ENCODE assay signal across 9 mouse cellular contexts in genomic region chr5:115215273-115216185, GRCm38 (mm10). TPM values are rescaled to one million over a fixed set of nuclear protein-coding genes. Genes with fewer than 3 reads are reported as not detected.
DNase-seq lines count a peak whose midpoint lies in the region; ATAC-seq and TF ChIP-seq lines count a peak whose summit lies in the region.
"Had no signal": no experiment of that assay in that cellular context is flagged by ENCODE, and none has a peak within 500 bp of the region (broad histone marks: within the 10 kb centered on the region; RNA-seq: fewer than 3 reads in every experiment).

No protein-coding gene starts in this region.

- 30% methylated on average over 27 of the region's 27 CpGs for WGBS in lung, postnatal 0 days
- WGBS in limb, embryonic 13.5 days = 24% methylated on average over 27 of the region's 27 CpGs
- WGBS in stomach, embryonic 16.5 days = 33% methylated on average over 27 of the region's 27 CpGs

- no peaks in the 10 kb centered on the region for H3K27me3 ChIP-seq in lung, postnatal 0 days (replicated peaks; ENCODE audit: insufficient read depth, low read length)
- peaks cover 17% of the 10 kb centered on the region; the same call in 1 of the 2 replicates for H3K27me3 ChIP-seq in limb, embryonic 13.5 days
- H3K27me3 ChIP-seq in stomach, embryonic 16.5 days (ENCODE audit: control insufficient read depth, insufficient read depth, low read length) = peaks cover under 1% of the 10 kb centered on the region

- ATAC-seq in frontal cortex, adult (ENCODE audit: low TSS enrichment) = peak; percentile 35; the same call in 1 of the 2 replicates
- no peak for ATAC-seq in lung, postnatal 0 days
- ATAC-seq in limb, embryonic 13.5 days (ENCODE audit: low FRiP score, low read depth) = peak; percentile 17; the same call in 1 of the 2 replicates
- peak; percentile 40; the same call in 1 of the 2 replicates for ATAC-seq in stomach, embryonic 16.5 days (ENCODE audit: insufficient read depth, low FRiP score)

- H3K36me3 ChIP-seq in lung, postnatal 0 days (ENCODE audit: insufficient read depth, low read length) = no peaks in the 10 kb centered on the region
- H3K36me3 ChIP-seq in limb, embryonic 13.5 days = no peaks in the 10 kb centered on the region
- H3K36me3 ChIP-seq in stomach, embryonic 16.5 days (ENCODE audit: control insufficient read depth, insufficient read depth, low read length) = no peaks in the 10 kb centered on the region
- H3K36me3 ChIP-seq: liver, embryonic 15.5 days had no signal

- TF ChIP-seq EP300 in lung, postnatal 0 days (IDR thresholded peaks at IDR 0.05) = no peak

- H3K4me1 ChIP-seq in lung, postnatal 0 days (ENCODE audit: insufficient read depth, low read depth, low read length) = no peaks in the 10 kb centered on the region
- H3K4me1 ChIP-seq in limb, embryonic 13.5 days = peaks cover 10% of the 10 kb centered on the region
- H3K4me1 ChIP-seq in stomach, embryonic 16.5 days (ENCODE audit: control insufficient read depth, insufficient read depth, low read length) = 0 out of 2 replicates have a peak, but pooled peaks cover 4% of the 10 kb centered on the region

- DNase-seq in frontal cortex, postnatal 25 days (ENCODE audit: low spot score in 2 of 2) = no peak
- DNase-seq in lung, postnatal 0 days (ENCODE audit: low spot score) = no peak
- no peak for DNase-seq in lung, postnatal 36 days
- no peak for DNase-seq in spleen, adult 12 weeks (ENCODE audit: low spot score)
- no peak for DNase-seq in right cerebral cortex, postnatal 14 days

- H3K4me2 ChIP-seq in lung, postnatal 0 days (replicated peaks; ENCODE audit: low read depth, low read length) = peak overlapping the region; percentile 46; the same call in 1 of the 2 replicates
- peak overlapping the region; percentile 69 for H3K4me2 ChIP-seq in limb, embryonic 13.5 days (replicated peaks)
- H3K4me2 ChIP-seq in stomach, embryonic 16.5 days (ENCODE audit: low read depth, low read length) = peak overlapping the region; percentile 61

- H3K9ac ChIP-seq in lung, postnatal 0 days (replicated peaks; ENCODE audit: low read depth) = no peak overlapping the region
- H3K9ac ChIP-seq in limb, embryonic 13.5 days = peak overlapping the region; percentile 64
- peak overlapping the region; percentile 60 for H3K9ac ChIP-seq in stomach, embryonic 16.5 days (ENCODE audit: low read length)
- H3K9ac ChIP-seq: liver, embryonic 15.5 days had no signal

- no peak for TF ChIP-seq CTCF in lung, postnatal 0 days (IDR thresholded peaks at IDR 0.05)

- no peak overlapping the region for H3K4me3 ChIP-seq in lung, postnatal 0 days (ENCODE audit: low read depth, low read length)
- H3K4me3 ChIP-seq in limb, embryonic 13.5 days = peak overlapping the region; percentile 48
- H3K4me3 ChIP-seq in stomach, embryonic 16.5 days (replicated peaks; ENCODE audit: low read length) = peak overlapping the region; percentile 46
- H3K4me3 ChIP-seq: liver, embryonic 15.5 days had no signal

- no peak overlapping the region for H3K27ac ChIP-seq in lung, postnatal 0 days (ENCODE audit: low read length)
- H3K27ac ChIP-seq in limb, embryonic 13.5 days = no peak overlapping the region
- H3K27ac ChIP-seq in stomach, embryonic 16.5 days (ENCODE audit: low read length) = no peak overlapping the region
- H3K27ac ChIP-seq: liver, embryonic 15.5 days had no signal

- H3K9me3 ChIP-seq in lung, postnatal 0 days (ENCODE audit: low read length) = no peaks in the 10 kb centered on the region
- no peaks in the 10 kb centered on the region for H3K9me3 ChIP-seq in limb, embryonic 13.5 days
- H3K9me3 ChIP-seq in stomach, embryonic 16.5 days (replicated peaks; ENCODE audit: control insufficient read depth, low read length) = no peaks in the 10 kb centered on the region

RNA-seq across cellular contexts. Expression of gene Pop5, which starts 20.1 kb away (rescaled TPM):
- 77.6 and 78.8 TPM in 2 replicates for polyA plus RNA-seq in lung, postnatal 0 days (2015; fragmentation: Nextera tagmentation; extraction: Ambion mirVana)
- 83.6 and 93.9 TPM in 2 replicates for polyA plus RNA-seq in limb, embryonic 13.5 days (2015; fragmentation: Nextera tagmentation; extraction: Ambion mirVana)
- 88.6 and 100 TPM in 2 replicates for polyA plus RNA-seq in stomach, embryonic 16.5 days (2015; fragmentation: Nextera tagmentation; extraction: Ambion mirVana)

RNA-seq across cellular contexts. Expression of gene Cabp1, which starts 21.3 kb away (rescaled TPM):
- 0.90 and 1.1 TPM in 2 replicates for polyA plus RNA-seq in lung, postnatal 0 days (2015; fragmentation: Nextera tagmentation; extraction: Ambion mirVana)
- polyA plus RNA-seq in limb, embryonic 13.5 days (2015; fragmentation: Nextera tagmentation; extraction: Ambion mirVana) = 0.75 and 0.91 TPM in 2 replicates
- 0.65 and 1.4 TPM in 2 replicates for polyA plus RNA-seq in stomach, embryonic 16.5 days (2015; fragmentation: Nextera tagmentation; extraction: Ambion mirVana)

RNA-seq across cellular contexts. Expression of gene Rnf10, which starts 57.2 kb away (rescaled TPM):
- polyA plus RNA-seq in lung, postnatal 0 days (2015; fragmentation: Nextera tagmentation; extraction: Ambion mirVana) = 98.5 and 104 TPM in 2 replicates
- polyA plus RNA-seq in limb, embryonic 13.5 days (2015; fragmentation: Nextera tagmentation; extraction: Ambion mirVana) = 141 and 144 TPM in 2 replicates
- 85.1 and 99.8 TPM in 2 replicates for polyA plus RNA-seq in stomach, embryonic 16.5 days (2015; fragmentation: Nextera tagmentation; extraction: Ambion mirVana)

RNA-seq across cellular contexts. Expression of gene Mlec, which starts 57.5 kb away (rescaled TPM):
- 15.0 and 17.5 TPM in 2 replicates for polyA plus RNA-seq in lung, postnatal 0 days (2015; fragmentation: Nextera tagmentation; extraction: Ambion mirVana)
- 66.1 and 78.1 TPM in 2 replicates for polyA plus RNA-seq in limb, embryonic 13.5 days (2015; fragmentation: Nextera tagmentation; extraction: Ambion mirVana)
- 66.2 and 68.8 TPM in 2 replicates for polyA plus RNA-seq in stomach, embryonic 16.5 days (2015; fragmentation: Nextera tagmentation; extraction: Ambion mirVana)
